Mouse (Mus musculus): ENCODE measurements around the gene Cacybp. TPM values are rescaled to one million over a fixed set of nuclear protein-coding genes. Genes with fewer than 3 reads are reported as not detected.

The Cacybp gene
- polyA plus RNA-seq, 1 experiment from 2014 or later, result 342 TPM

DNA sequence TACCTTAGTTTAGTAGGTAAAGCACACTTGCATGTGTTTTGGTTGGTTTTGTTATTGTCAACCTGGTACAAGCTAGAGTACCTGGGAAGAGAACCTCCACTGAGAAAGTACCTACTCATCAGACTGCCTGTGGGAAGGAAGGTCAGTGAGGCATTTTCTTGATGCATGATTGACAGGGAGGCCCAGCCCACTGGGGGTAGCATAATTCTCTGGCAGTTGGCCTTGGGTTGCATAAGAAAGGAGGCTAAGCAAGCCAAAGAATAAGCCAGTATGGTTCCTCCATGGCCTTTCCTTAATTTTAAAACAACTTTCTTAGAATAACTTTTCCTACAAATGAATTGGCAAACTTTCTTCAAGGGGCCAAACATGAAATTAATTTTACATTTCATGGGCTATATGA is 7.2 kb downstream of the Cacybp start:
- DNase-seq (ENCODE audit: low spot score, missing footprints) (no peak), ATAC-seq (ENCODE audit: low FRiP score) (no peak)
- H3K4me3 ChIP-seq (ENCODE audit: low read depth, low read length), result no peak overlapping the region
- H3K4me2 ChIP-seq, result no peak overlapping the region
- no peaks in the 10 kb centered on the region for H3K27me3 ChIP-seq (ENCODE audit: control insufficient read depth, insufficient read depth, low read length)
- no peak overlapping the region for H3K9ac ChIP-seq (ENCODE audit: low read length)
- H3K27ac ChIP-seq (ENCODE audit: low read depth, low read length), result no peak overlapping the region
- H3K9me3 ChIP-seq (ENCODE audit: control insufficient read depth, low read length), result no peaks in the 10 kb centered on the region
- H3K4me1 ChIP-seq (ENCODE audit: control insufficient read depth, insufficient read depth, low read length), result peaks cover 5% of the 10 kb centered on the region
- H3K36me3 ChIP-seq (ENCODE audit: control insufficient read depth, insufficient read depth, low read length), result peaks cover 8% of the 10 kb centered on the region

DNA sequence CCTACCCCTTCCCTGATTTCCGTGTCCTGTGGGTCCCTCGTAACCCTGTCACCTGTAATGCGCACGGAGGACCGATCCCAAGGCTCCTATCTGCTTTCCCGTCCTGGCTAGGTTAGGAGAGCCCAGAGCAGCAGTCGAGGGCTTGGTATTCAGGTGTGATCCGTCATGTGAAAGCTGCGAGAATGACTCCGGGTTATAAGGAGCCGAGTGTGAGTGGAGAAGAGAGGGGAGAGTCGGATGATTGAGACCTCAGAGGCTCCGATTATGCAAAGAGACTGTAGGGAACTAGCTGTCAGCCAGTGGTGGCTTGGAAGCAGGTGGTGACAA is 17.4 kb downstream of the Cacybp start:
- Histone ChIP-seq H3K4me3 (ENCODE audit: low read depth, low read length) (peak overlapping the region; percentile 91), H3K36me3 (ENCODE audit: control insufficient read depth, insufficient read depth, low read length) (peaks cover 4% of the 10 kb centered on the region; the same call in 1 of the 2 replicates), H3K9ac (ENCODE audit: low read length) (peak overlapping the region; percentile 85), H3K27ac (ENCODE audit: low read depth, low read length) (peak overlapping the region; percentile 60; the same call in 1 of the 2 replicates), H3K27me3 (ENCODE audit: control insufficient read depth, insufficient read depth, low read length) (no peaks in the 10 kb centered on the region), H3K4me1 (ENCODE audit: control insufficient read depth, insufficient read depth, low read length) (no peaks in the 10 kb centered on the region), H3K9me3 (ENCODE audit: control insufficient read depth, low read length) (no peaks in the 10 kb centered on the region), H3K4me2 (peak overlapping the region; percentile 79)
- ATAC-seq (ENCODE audit: low FRiP score) (no peak), DNase-seq (ENCODE audit: low spot score, missing footprints) (no peak)
- WGBS, result under 1% methylated on average over 13 of the region's 13 CpGs

DNA sequence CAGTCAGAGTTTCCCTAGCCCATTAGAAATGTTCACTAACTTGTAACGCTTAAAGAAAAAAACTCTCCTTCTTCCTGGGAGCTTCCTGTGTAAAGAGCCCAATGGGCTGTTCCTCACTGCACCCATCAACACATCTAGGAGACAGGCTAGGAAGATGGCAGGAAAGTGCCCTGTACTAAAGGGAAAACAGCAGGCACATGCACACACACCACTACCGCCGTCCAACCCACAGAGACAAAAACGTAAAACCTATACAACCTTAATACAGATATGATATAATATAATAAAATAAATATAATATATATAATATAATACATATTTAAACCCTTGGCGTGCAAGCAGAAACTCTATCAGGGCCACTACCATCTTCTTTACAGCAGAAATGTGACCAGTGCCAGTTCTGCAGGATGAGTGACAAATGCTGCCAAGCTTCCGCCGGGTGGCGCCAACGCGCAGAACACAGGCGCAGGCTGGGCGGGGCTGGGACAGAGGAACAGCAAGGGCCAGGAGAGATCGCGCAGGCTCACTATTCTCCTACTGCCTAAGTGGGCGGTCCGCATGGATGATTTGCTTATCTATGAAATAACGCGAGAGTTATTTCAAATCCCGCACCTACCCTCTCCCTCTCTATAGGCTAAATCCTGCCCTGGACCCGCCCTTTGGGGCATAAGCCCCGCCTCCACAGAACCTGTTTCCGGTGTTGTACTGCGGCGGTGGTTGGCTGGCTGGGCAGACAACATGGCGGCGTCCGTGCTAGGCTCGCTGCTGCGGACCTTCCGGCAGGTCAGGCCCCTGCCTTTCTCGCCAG is 17.9 kb downstream of the Cacybp start, which contains the start of gene Mrps14:
Gene Mrps14, plus strand, starts transcription at position 687 of the 808 bp plus-strand sequence.
- peak; percentile 100 for ATAC-seq (ENCODE audit: low FRiP score)
- H3K4me2 ChIP-seq, result peak within 1 kb of the TSS; percentile 79
- H3K27ac ChIP-seq (ENCODE audit: low read depth, low read length), result peak within 1 kb of the TSS; percentile 60; the same call in 1 of the 2 replicates
- H3K36me3 ChIP-seq (ENCODE audit: control insufficient read depth, insufficient read depth, low read length), result peaks cover 4% of the 10 kb centered on the region; the same call in 1 of the 2 replicates
- H3K9ac ChIP-seq (ENCODE audit: low read length), result peak within 1 kb of the TSS; percentile 85
- H3K9me3 ChIP-seq (ENCODE audit: control insufficient read depth, low read length), result no peaks in the 10 kb centered on the region
- DNase-seq (ENCODE audit: low spot score, missing footprints), result peak; percentile 100
- 7% methylated on average over 31 of the region's 31 CpGs for WGBS
- H3K4me3 ChIP-seq (ENCODE audit: low read depth, low read length), result peak within 1 kb of the TSS; percentile 91
- no peaks in the 10 kb centered on the region for H3K27me3 ChIP-seq (ENCODE audit: control insufficient read depth, insufficient read depth, low read length)
- H3K4me1 ChIP-seq (ENCODE audit: control insufficient read depth, insufficient read depth, low read length), result no peaks in the 10 kb centered on the region

DNA sequence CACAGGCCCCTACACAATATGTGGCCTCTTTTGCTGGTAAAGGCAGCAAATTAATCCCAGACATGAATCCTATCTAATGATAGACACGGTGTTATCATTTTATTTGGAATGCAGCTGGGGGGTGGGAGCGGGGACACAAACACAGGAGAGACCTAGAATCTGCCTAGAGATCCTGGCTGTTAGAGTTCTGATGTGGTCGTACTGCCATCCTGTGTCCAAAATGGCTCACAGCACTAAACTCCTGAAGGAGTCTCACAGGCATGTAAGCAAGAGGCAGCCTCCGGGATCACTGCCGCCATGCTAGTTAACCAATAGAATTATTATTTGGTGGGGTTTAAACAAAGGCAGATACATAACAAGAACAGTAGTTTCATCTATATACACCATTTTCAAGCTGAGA is 28.2 kb downstream of the Cacybp start:
- 14% methylated on average over 5 of the region's 5 CpGs for WGBS
- H3K9ac ChIP-seq (ENCODE audit: low read length), result no peak overlapping the region
- DNase-seq (ENCODE audit: low spot score, missing footprints), result peak; percentile 94
- ATAC-seq (ENCODE audit: low FRiP score), result peak; percentile 78
- H3K4me1 ChIP-seq (ENCODE audit: control insufficient read depth, insufficient read depth, low read length), result no peaks in the 10 kb centered on the region
- no peaks in the 10 kb centered on the region for H3K36me3 ChIP-seq (ENCODE audit: control insufficient read depth, insufficient read depth, low read length)
- H3K4me2 ChIP-seq, result no peak overlapping the region
- H3K9me3 ChIP-seq (ENCODE audit: control insufficient read depth, low read length), result no peaks in the 10 kb centered on the region
- H3K4me3 ChIP-seq (ENCODE audit: low read depth, low read length), result no peak overlapping the region
- no peak overlapping the region for H3K27ac ChIP-seq (ENCODE audit: low read depth, low read length)
- no peaks in the 10 kb centered on the region for H3K27me3 ChIP-seq (ENCODE audit: control insufficient read depth, insufficient read depth, low read length)

DNA sequence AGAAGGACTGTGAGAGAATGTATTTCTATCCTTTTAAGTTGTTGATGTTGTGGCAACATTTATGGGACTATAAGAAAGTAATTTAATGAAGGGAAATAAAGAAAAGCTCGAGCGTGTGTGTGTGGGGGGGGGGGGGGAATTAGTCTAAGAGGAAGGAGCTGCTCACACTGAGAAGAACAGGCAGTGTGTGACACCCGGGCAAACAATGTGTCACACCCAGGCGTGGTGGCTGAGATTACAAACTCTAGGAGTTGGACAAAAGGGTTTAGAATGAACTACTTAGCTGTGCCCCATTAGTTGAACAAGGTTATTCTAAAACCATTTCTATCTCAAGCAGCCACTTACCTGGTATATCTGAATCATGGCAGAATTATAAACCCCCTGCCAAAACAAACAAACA is 31.5 kb downstream of the Cacybp start:
- no peak overlapping the region for H3K4me2 ChIP-seq
- no peak overlapping the region for H3K9ac ChIP-seq (ENCODE audit: low read length)
- WGBS, result 81% methylated on average over 4 of the region's 4 CpGs
- no peaks in the 10 kb centered on the region for H3K4me1 ChIP-seq (ENCODE audit: control insufficient read depth, insufficient read depth, low read length)
- H3K4me3 ChIP-seq (ENCODE audit: low read depth, low read length), result no peak overlapping the region
- no peaks in the 10 kb centered on the region for H3K9me3 ChIP-seq (ENCODE audit: control insufficient read depth, low read length)
- ATAC-seq (ENCODE audit: low FRiP score) (no peak), DNase-seq (ENCODE audit: low spot score, missing footprints) (no peak)
- no peak overlapping the region for H3K27ac ChIP-seq (ENCODE audit: low read depth, low read length)
- H3K36me3 ChIP-seq (ENCODE audit: control insufficient read depth, insufficient read depth, low read length), result no peaks in the 10 kb centered on the region
- H3K27me3 ChIP-seq (ENCODE audit: control insufficient read depth, insufficient read depth, low read length), result no peaks in the 10 kb centered on the region

DNA sequence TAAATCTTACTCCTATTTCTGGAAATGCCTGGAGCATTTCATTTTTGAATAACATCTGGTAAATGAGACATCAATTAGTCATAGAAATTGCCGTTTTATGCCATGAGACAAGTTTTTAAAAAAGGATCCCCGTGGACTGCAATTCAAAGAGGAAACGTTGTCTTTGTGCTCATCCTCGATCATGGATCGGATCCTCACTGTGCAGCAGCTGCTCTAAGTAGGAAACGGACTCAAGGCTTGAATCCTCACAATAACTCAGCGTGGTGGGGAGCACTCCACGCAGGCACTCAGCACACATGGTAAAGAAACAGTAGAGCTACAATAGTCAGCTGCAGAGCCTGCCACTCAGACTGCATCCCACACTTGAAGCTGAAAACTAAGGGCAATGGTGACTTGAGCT is 35.8 kb downstream of the Cacybp start:
- no peak overlapping the region for H3K27ac ChIP-seq (ENCODE audit: low read depth, low read length)
- no peak overlapping the region for H3K4me3 ChIP-seq (ENCODE audit: low read depth, low read length)
- H3K9ac ChIP-seq (ENCODE audit: low read length), result no peak overlapping the region
- no peak overlapping the region for H3K4me2 ChIP-seq
- DNase-seq (ENCODE audit: low spot score, missing footprints) (no peak), ATAC-seq (ENCODE audit: low FRiP score) (no peak)
- 74% methylated on average over 8 of the region's 8 CpGs for WGBS
- H3K4me1 ChIP-seq (ENCODE audit: control insufficient read depth, insufficient read depth, low read length), result no peaks in the 10 kb centered on the region
- no peaks in the 10 kb centered on the region for H3K36me3 ChIP-seq (ENCODE audit: control insufficient read depth, insufficient read depth, low read length)
- no peaks in the 10 kb centered on the region for H3K27me3 ChIP-seq (ENCODE audit: control insufficient read depth, insufficient read depth, low read length)
- no peaks in the 10 kb centered on the region for H3K9me3 ChIP-seq (ENCODE audit: control insufficient read depth, low read length)

DNA sequence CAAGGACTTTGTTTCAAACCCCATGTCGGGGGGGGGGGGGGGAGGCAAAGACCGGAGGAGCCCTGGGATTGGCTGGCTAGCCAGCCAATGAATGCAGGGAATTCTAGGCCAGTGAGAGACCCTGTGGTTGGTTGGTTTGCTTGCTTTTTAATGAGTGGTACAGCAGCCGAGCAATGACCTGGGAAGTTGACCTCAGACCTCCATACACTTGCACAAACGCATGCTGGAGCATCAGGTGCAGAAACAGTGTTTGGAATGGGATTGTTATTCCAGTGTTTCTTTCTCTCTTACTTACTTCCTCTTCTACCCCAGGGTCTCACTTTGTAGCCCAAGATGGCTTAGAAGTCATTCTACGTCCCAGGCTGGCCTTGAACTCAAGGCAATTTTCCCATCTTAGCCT is 46.1 kb downstream of the Cacybp start:
- Histone ChIP-seq H3K27ac (ENCODE audit: low read depth, low read length) (no peak overlapping the region), H3K36me3 (ENCODE audit: control insufficient read depth, insufficient read depth, low read length) (no peaks in the 10 kb centered on the region), H3K4me1 (ENCODE audit: control insufficient read depth, insufficient read depth, low read length) (no peaks in the 10 kb centered on the region), H3K9ac (ENCODE audit: low read length) (no peak overlapping the region), H3K27me3 (ENCODE audit: control insufficient read depth, insufficient read depth, low read length) (no peaks in the 10 kb centered on the region), H3K4me2 (no peak overlapping the region), H3K9me3 (ENCODE audit: control insufficient read depth, low read length) (no peaks in the 10 kb centered on the region), H3K4me3 (ENCODE audit: low read depth, low read length) (no peak overlapping the region)
- WGBS, result 63% methylated on average over 3 of the region's 5 CpGs
- no peak for ATAC-seq (ENCODE audit: low FRiP score)
- DNase-seq (ENCODE audit: low spot score, missing footprints), result no peak

DNA sequence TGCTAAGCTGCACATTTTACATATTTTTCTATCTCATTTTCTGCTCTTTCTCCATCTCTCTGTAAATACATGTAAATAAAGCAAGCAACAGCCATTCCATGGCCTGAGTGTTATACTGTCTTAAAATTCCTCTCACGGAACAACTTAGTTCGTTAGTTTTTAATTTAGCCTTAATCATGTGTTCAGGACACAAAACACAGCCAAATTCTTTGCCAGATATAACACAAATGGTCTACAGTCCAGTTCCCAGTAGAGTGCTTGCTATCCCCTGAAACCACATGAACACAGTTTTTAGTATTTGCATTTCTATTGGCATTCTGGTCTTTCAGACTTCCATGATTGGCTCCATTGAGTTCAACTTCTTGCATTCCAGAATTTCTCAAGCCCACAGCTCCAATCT is 54.5 kb downstream of the Cacybp start:
- H3K27ac ChIP-seq (ENCODE audit: low read depth, low read length), result no peak overlapping the region

DNA sequence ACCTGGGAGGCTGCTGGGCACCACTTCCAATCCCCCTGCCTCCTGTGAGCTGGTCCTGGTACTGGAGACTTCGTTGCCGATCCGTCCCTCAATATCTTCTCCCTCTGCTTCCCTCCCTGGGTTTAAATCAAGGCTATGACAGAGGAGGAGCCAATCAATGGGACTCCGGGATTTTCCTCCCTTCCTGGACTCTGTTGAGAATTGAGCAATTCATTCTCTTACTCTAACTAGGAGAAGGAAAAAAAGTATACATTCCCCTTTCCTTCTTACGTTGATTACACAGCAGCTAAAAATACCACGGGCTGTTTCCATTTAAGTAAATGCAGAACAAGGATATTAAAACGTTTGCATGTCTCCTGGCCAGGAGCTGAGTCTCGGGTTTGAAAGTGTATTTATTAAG is 59.2 kb downstream of the Cacybp start, which contains the start of gene Tnn:
Gene Tnn, minus strand, starts transcription at position 101 of the 400 bp plus-strand sequence.
- H3K4me2 ChIP-seq, result no peak within 1 kb of the TSS
- no peak within 1 kb of the TSS for H3K27ac ChIP-seq (ENCODE audit: low read depth, low read length)
- no peaks in the 10 kb centered on the region for H3K9me3 ChIP-seq (ENCODE audit: control insufficient read depth, low read length)
- H3K36me3 ChIP-seq (ENCODE audit: control insufficient read depth, insufficient read depth, low read length), result no peaks in the 10 kb centered on the region
- H3K9ac ChIP-seq (ENCODE audit: low read length), result no peak within 1 kb of the TSS
- no peak for DNase-seq (ENCODE audit: low spot score, missing footprints)
- no peaks in the 10 kb centered on the region for H3K4me1 ChIP-seq (ENCODE audit: control insufficient read depth, insufficient read depth, low read length)
- no peak for ATAC-seq (ENCODE audit: low FRiP score)
- 77% methylated on average over 8 of the region's 8 CpGs for WGBS
- H3K4me3 ChIP-seq (ENCODE audit: low read depth, low read length), result no peak within 1 kb of the TSS
- no peaks in the 10 kb centered on the region for H3K27me3 ChIP-seq (ENCODE audit: control insufficient read depth, insufficient read depth, low read length)

More for the DNA sequence above, 54.5 kb downstream of the Cacybp start:
- Histone ChIP-seq H3K27me3 (ENCODE audit: control insufficient read depth, insufficient read depth, low read length) (no peaks in the 10 kb centered on the region), H3K4me2 (no peak overlapping the region), H3K36me3 (ENCODE audit: control insufficient read depth, insufficient read depth, low read length) (no peaks in the 10 kb centered on the region), H3K4me3 (ENCODE audit: low read depth, low read length) (no peak overlapping the region), H3K9me3 (ENCODE audit: control insufficient read depth, low read length) (no peaks in the 10 kb centered on the region), H3K9ac (ENCODE audit: low read length) (no peak overlapping the region), H3K4me1 (ENCODE audit: control insufficient read depth, insufficient read depth, low read length) (no peaks in the 10 kb centered on the region)
- 95% methylated on average over 2 of the region's 2 CpGs for WGBS
- DNase-seq (ENCODE audit: low spot score, missing footprints) (no peak), ATAC-seq (ENCODE audit: low FRiP score) (no peak)
